Mouse (Mus musculus): ENCODE measurements at regions not wholly inside any gene's neighbourhood (a gene's known extent, or its start where the extent isn't known, plus 50 kb on each side); places are given as distances from the start of the nearest gene placed in this dataset.

DNA sequence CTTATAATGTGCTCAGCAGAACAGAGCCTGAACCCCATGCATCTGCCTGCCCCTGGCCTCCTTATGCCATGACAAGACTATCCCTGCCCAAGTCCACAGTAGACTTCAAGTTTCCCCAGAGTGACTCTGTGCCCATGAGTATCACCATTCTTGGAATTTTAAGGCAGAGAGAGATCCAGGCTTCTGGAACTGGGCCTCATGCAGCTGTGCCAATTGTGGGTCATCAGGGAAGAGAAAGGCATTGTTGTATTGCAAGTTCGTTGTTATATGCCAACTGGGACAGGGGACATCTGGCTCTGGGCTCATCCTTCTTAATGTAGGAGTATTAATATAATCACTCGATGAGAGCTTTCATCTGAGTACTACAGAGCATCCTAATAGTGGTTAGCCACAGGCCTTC, 312.1 kb downstream of the Cxcl12 start:
- no peak for TF ChIP-seq POLR2A (IDR thresholded peaks at IDR 0.05; ENCODE audit: low read depth, low read length)
- no peak for TF ChIP-seq USF1 (IDR thresholded peaks at IDR 0.05; ENCODE audit: low read depth, low read length)
- no peak for TF ChIP-seq EP300 (IDR thresholded peaks at IDR 0.05; ENCODE audit: low read length)
- no peak for TF ChIP-seq CTCF (conservative IDR thresholded peaks at IDR 0.05 in 1 of 2, IDR thresholded peaks at IDR 0.05 in 1 of 2; ENCODE audit: low read depth in 2 of 2, low read length in 2 of 2)
- no peak for TF ChIP-seq BHLHE40 (IDR thresholded peaks at IDR 0.05; ENCODE audit: low read depth, low read length)
- no peak for TF ChIP-seq USF2 (conservative IDR thresholded peaks at IDR 0.05; ENCODE audit: low read depth, low read length)
- no peak for TF ChIP-seq ZC3H11A (IDR thresholded peaks at IDR 0.05; ENCODE audit: low read depth, low read length)
- TF ChIP-seq TBP (conservative IDR thresholded peaks at IDR 0.05; ENCODE audit: low read depth, low read length) = no peak
- no peak for TF ChIP-seq RAD21 (IDR thresholded peaks at IDR 0.05; ENCODE audit: low read depth, low read length)
- TF ChIP-seq MYC (IDR thresholded peaks at IDR 0.05; ENCODE audit: low read depth, low read length) = no peak
- no peak for TF ChIP-seq CHD2 (IDR thresholded peaks at IDR 0.05; ENCODE audit: low read length)
- TF ChIP-seq PAX5 (IDR thresholded peaks at IDR 0.05; ENCODE audit: low read length) = no peak
- no peak for TF ChIP-seq ZNF384 (IDR thresholded peaks at IDR 0.05; ENCODE audit: low read depth, low read length)
- no peak for TF ChIP-seq MAFK (IDR thresholded peaks at IDR 0.05; ENCODE audit: insufficient replicate concordance, low read length)
